Mouse (Mus musculus): ENCODE results near the gene Suclg2.
"Not testable (repeated sequence)": the region's sequence is repeated elsewhere in the genome, so short reads cannot be mapped to it uniquely, and the experiment has no call there.

The Suclg2 gene

GRCm38 (mm10) chr6:95620804-95621203, 97.8 kb downstream of the Suclg2 start:
- no peak for DNase-seq (ENCODE audit: low read depth)

GRCm38 (mm10) chr6:95619817-95620216, 98.8 kb downstream of the Suclg2 start:
- no peak for DNase-seq (ENCODE audit: low read depth)

- DNase-seq (ENCODE audit: low read depth): no peak
These were observed 100.2 kb downstream of the Suclg2 start for GRCm38 (mm10) chr6:95618434-95618833.

- no peak for DNase-seq (ENCODE audit: low read depth)
These were observed 105.4 kb downstream of the Suclg2 start for GRCm38 (mm10) chr6:95613228-95613627.

- DNase-seq (ENCODE audit: low read depth): no peak
These were observed 106.1 kb downstream of the Suclg2 start for GRCm38 (mm10) chr6:95612412-95613022.

- DNase-seq (ENCODE audit: low read depth): peak; percentile 51
These were observed 107.5 kb downstream of the Suclg2 start for GRCm38 (mm10) chr6:95611059-95611458.

GRCm38 (mm10) chr6:95608123-95608522, 110.5 kb downstream of the Suclg2 start:
- no peak for DNase-seq (ENCODE audit: low read depth)

- DNase-seq (ENCODE audit: low read depth): not testable (repeated sequence)
These were observed 117.9 kb downstream of the Suclg2 start for GRCm38 (mm10) chr6:95600731-95601130.

- no peak for DNase-seq (ENCODE audit: low read depth)
These were observed 121.5 kb downstream of the Suclg2 start for GRCm38 (mm10) chr6:95596766-95597750.

- DNase-seq (ENCODE audit: low read depth): no peak
These were observed 122.7 kb downstream of the Suclg2 start for GRCm38 (mm10) chr6:95595852-95596251.

- no peak for DNase-seq (ENCODE audit: low read depth)
These were observed 124.4 kb downstream of the Suclg2 start for GRCm38 (mm10) chr6:95594239-95594638.

- no peak for DNase-seq (ENCODE audit: low read depth)
These were observed 126.2 kb downstream of the Suclg2 start for GRCm38 (mm10) chr6:95592396-95592795.

GRCm38 (mm10) chr6:95590463-95590862, 128.1 kb downstream of the Suclg2 start:
- DNase-seq (ENCODE audit: low read depth): no peak

GRCm38 (mm10) chr6:95587108-95587796, 131.3 kb downstream of the Suclg2 start:
- no peak for DNase-seq (ENCODE audit: low read depth)

- peak; percentile 78 for DNase-seq (ENCODE audit: low read depth)
These were observed 136.7 kb downstream of the Suclg2 start for GRCm38 (mm10) chr6:95581893-95582292.

GRCm38 (mm10) chr6:95579792-95580191, 138.8 kb downstream of the Suclg2 start:
- DNase-seq (ENCODE audit: low read depth): no peak

- DNase-seq (ENCODE audit: low read depth): no peak
These were observed 143.1 kb downstream of the Suclg2 start for GRCm38 (mm10) chr6:95575531-95575930.

GRCm38 (mm10) chr6:95574867-95575266, 143.7 kb downstream of the Suclg2 start:
- no peak for DNase-seq (ENCODE audit: low read depth)

- no peak for DNase-seq (ENCODE audit: low read depth)
These were observed 144.2 kb downstream of the Suclg2 start for GRCm38 (mm10) chr6:95574389-95574788.

GRCm38 (mm10) chr6:95573035-95573759, 145.4 kb downstream of the Suclg2 start:
- DNase-seq (ENCODE audit: low read depth): no peak

- DNase-seq (ENCODE audit: low read depth): no peak
These were observed 147.0 kb downstream of the Suclg2 start for GRCm38 (mm10) chr6:95571620-95572019.

Measured in 416B (cell line).